Mouse (Mus musculus) natural killer cell, adult 2 months (primary cell): ENCODE data around the gene Olfr910.

ENCODE experiments used
- DNase-seq, 2 experiments: peaks; one replicate each; pipeline ENCODE4 v3.0.0; 2022; ENCODE audit warnings: low spot score in 2 of 2

Gene Olfr910

GRCm38 (mm10) chr9:38537549-38537948 lies at the start of gene Olfr910:
Olfr910 (plus strand) TSS chr9:38537849.
- DNase-seq = no peak

GRCm38 (mm10) chr9:38495501-38495900 lies 42.1 kb upstream of the Olfr910 start, which contains the start of gene Olfr907:
Olfr907 (plus strand) TSS chr9:38495801.
- no peak for DNase-seq

- no peak for DNase-seq
These were observed 25.3 kb upstream of the Olfr910 start for GRCm38 (mm10) chr9:38512353-38512752.

GRCm38 (mm10) chr9:38521280-38521679 lies 16.4 kb upstream of the Olfr910 start, which contains the start of gene Olfr911-ps1:
Olfr911-ps1 (plus strand) TSS chr9:38521580.
- no peak for DNase-seq

GRCm38 (mm10) chr9:38579878-38580277 lies 42.2 kb downstream of the Olfr910 start, which contains the start of gene Olfr912:
Olfr912 (plus strand) TSS chr9:38580178.
- DNase-seq = no peak
